ENCODE assay signal across 10 mouse cellular contexts in the genomic region with DNA sequence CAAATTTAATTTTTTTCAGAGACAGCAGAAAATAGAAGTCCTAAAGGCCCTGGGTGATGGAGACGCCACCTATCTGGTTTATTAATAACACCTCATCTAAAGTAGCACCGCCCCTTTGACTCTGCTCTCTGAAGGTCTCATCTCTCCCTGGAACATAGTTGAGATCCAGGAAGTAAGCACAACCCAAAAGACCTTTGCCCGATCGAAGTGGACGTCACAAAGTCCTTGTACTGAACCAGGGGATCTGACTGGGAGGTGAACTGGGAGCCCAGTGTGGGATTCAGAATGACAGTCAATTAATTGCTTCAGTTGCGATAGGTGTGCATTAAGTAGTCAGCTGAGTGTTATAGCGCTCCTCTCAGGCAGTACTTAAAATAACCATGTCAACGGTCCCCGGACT. TPM values are rescaled to one million over a fixed set of nuclear protein-coding genes. Genes with fewer than 3 reads are reported as not detected.
A peak's percentile ranks its signal among the peaks of the same experiment; 100 is the strongest.
DNase-seq lines count a peak whose midpoint lies in the region; ATAC-seq and TF ChIP-seq lines count a peak whose summit lies in the region.
"Had no signal": no experiment of that assay in that cellular context is flagged by ENCODE, and none has a peak within 500 bp of the region (broad histone marks: within the 10 kb centered on the region; RNA-seq: fewer than 3 reads in every experiment).

No protein-coding gene starts in this region.

- TF ChIP-seq EP300 in CH12.LX (IDR thresholded peaks at IDR 0.05; ENCODE audit: low read length), result no peak

- H3K9me3 ChIP-seq in heart, embryonic 10.5 days, result no peaks in the 10 kb centered on the region
- H3K9me3 ChIP-seq in CH12.LX (replicated peaks; ENCODE audit: low read length), result no peaks in the 10 kb centered on the region
- H3K9me3 ChIP-seq in intestine, embryonic 16.5 days (ENCODE audit: control insufficient read depth, low read length), result no peaks in the 10 kb centered on the region
- no peaks in the 10 kb centered on the region for H3K9me3 ChIP-seq in liver, embryonic 11.5 days (ENCODE audit: control insufficient read depth, low read length)

- peak overlapping the region; percentile 89; the same call in 1 of the 2 replicates for H3K9ac ChIP-seq in CH12.LX (ENCODE audit: insufficient read depth, low read depth)
- no peak overlapping the region for H3K9ac ChIP-seq in intestine, embryonic 16.5 days (ENCODE audit: low read depth, low read length)
- no peak overlapping the region for H3K9ac ChIP-seq in liver, embryonic 11.5 days (ENCODE audit: low read depth, low read length)

- no peak for TF ChIP-seq RAD21 in CH12.LX (IDR thresholded peaks at IDR 0.05; ENCODE audit: low read depth, low read length)

- H3K27ac ChIP-seq in heart, embryonic 10.5 days, result no peak overlapping the region
- no peak overlapping the region for H3K27ac ChIP-seq in CH12.LX (ENCODE audit: insufficient read depth, low read depth)
- no peak overlapping the region for H3K27ac ChIP-seq in intestine, embryonic 16.5 days (ENCODE audit: low read length)
- no peak overlapping the region for H3K27ac ChIP-seq in liver, embryonic 11.5 days (ENCODE audit: low read depth, low read length)

- WGBS in heart, embryonic 10.5 days, result 83% methylated on average over 9 of the region's 9 CpGs
- 70% methylated on average over 9 of the region's 9 CpGs for WGBS in intestine, embryonic 16.5 days
- WGBS in liver, embryonic 11.5 days, result 85% methylated on average over 9 of the region's 9 CpGs

- TF ChIP-seq POLR2A in CH12.LX (IDR thresholded peaks at IDR 0.05; ENCODE audit: low read depth, low read length), result no peak

- TF ChIP-seq CTCF in CH12.LX (conservative IDR thresholded peaks at IDR 0.05 in 1 of 2, IDR thresholded peaks at IDR 0.05 in 1 of 2; ENCODE audit: low read depth in 2 of 2, low read length in 2 of 2), result no peak

- in situ Hi-C loops in CH12.LX (cut with MboI; ENCODE audit: low pct_ligation_motif_present, low pct_unique_long_range_greater_than_20kb, low sequenced_read_pairs), result no loop called here

- peak; percentile 35 for ATAC-seq in intestine, embryonic 16.5 days
- no peak for ATAC-seq in liver, embryonic 11.5 days (replicated peaks; ENCODE audit: low FRiP score)

- no peaks in the 10 kb centered on the region for H3K27me3 ChIP-seq in heart, embryonic 10.5 days (ENCODE audit: insufficient read depth, poor library complexity, severe bottlenecking)
- H3K27me3 ChIP-seq in CH12.LX (replicated peaks), result no peaks in the 10 kb centered on the region
- no peaks in the 10 kb centered on the region for H3K27me3 ChIP-seq in intestine, embryonic 16.5 days (replicated peaks; ENCODE audit: control insufficient read depth, insufficient read depth, low read length)
- H3K27me3 ChIP-seq in liver, embryonic 11.5 days (replicated peaks; ENCODE audit: control insufficient read depth, insufficient read depth, low read length), result no peaks in the 10 kb centered on the region

- peaks cover 31% of the 10 kb centered on the region for H3K36me3 ChIP-seq in heart, embryonic 10.5 days
- H3K36me3 ChIP-seq in CH12.LX (replicated peaks in 1 of 2; ENCODE audit: control insufficient read depth in 1 of 2, insufficient read depth in 1 of 2, low read length in 1 of 2), result peaks cover 23 to 54% of the 10 kb centered on the region in 2 experiments
- H3K36me3 ChIP-seq in intestine, embryonic 16.5 days (ENCODE audit: control insufficient read depth, insufficient read depth, low read length), result peaks cover 11% of the 10 kb centered on the region
- H3K36me3 ChIP-seq in liver, embryonic 11.5 days (ENCODE audit: control insufficient read depth, insufficient read depth, low read length), result peaks cover 4% of the 10 kb centered on the region

- H3K4me2 ChIP-seq in CH12.LX (ENCODE audit: insufficient read depth, low read depth, poor library complexity, severe bottlenecking), result peak overlapping the region; percentile 77; the same call in 1 of the 2 replicates
- H3K4me2 ChIP-seq in intestine, embryonic 16.5 days (ENCODE audit: low read depth, low read length), result peak overlapping the region; percentile 51; the same call in 1 of the 2 replicates
- H3K4me2 ChIP-seq in liver, embryonic 11.5 days, result peak overlapping the region; percentile 75

- H3K79me2 ChIP-seq in CH12.LX (replicated peaks; ENCODE audit: control insufficient read depth, extremely low read depth, insufficient read depth, poor library complexity, severe bottlenecking), result peaks cover 73% of the 10 kb centered on the region

- H3K4me3 ChIP-seq in heart, embryonic 10.5 days, result peak overlapping the region; percentile 97
- peak overlapping the region in 1 of 3 experiments; percentile 95 for H3K4me3 ChIP-seq in CH12.LX (replicated peaks in 1 of 3; ENCODE audit: low read depth in 2 of 3, low read length in 2 of 3, poor library complexity in 1 of 3)
- peak overlapping the region; percentile 94 for H3K4me3 ChIP-seq in intestine, embryonic 16.5 days (ENCODE audit: low read length)
- peak overlapping the region; percentile 85; the same call in 1 of the 2 replicates for H3K4me3 ChIP-seq in liver, embryonic 11.5 days (ENCODE audit: low read depth, low read length)

- dilution Hi-C loops in CH12.LX (cut with MboI; ENCODE audit: extremely low pct_ligation_motif_present, extremely low pct_unique_long_range_greater_than_20kb, low sequenced_read_pairs), result no loop called here

- peaks cover 52% of the 10 kb centered on the region for H3K4me1 ChIP-seq in heart, embryonic 10.5 days
- peaks cover 17 to 39% of the 10 kb centered on the region in 2 experiments for H3K4me1 ChIP-seq in CH12.LX (ENCODE audit: control insufficient read depth in 1 of 2, insufficient read depth in 2 of 2)
- peaks cover 38% of the 10 kb centered on the region for H3K4me1 ChIP-seq in intestine, embryonic 16.5 days (ENCODE audit: control insufficient read depth, insufficient read depth, low read length)
- H3K4me1 ChIP-seq in liver, embryonic 11.5 days (replicated peaks; ENCODE audit: control insufficient read depth, insufficient read depth, low read length), result peaks cover 48% of the 10 kb centered on the region

- DNase-seq in heart, embryonic 10.5 days (ENCODE audit: low spot score), result no peak
- DNase-seq in heart, postnatal 4 days, result no peak
- no peak for DNase-seq in CH12.LX (ENCODE audit: extremely low read depth)
- no peak for DNase-seq in liver, embryonic 11.5 days (ENCODE audit: low spot score)
- no peak for DNase-seq in MN1 (ENCODE audit: low spot score)
- no peak for DNase-seq in cerebellum, adult 11 months
- DNase-seq in urinary bladder, postnatal 25 days (ENCODE audit: low spot score), result no peak
- DNase-seq: cerebellum, adult 9-11 months; thymus, adult 18-20 months had no signal

TF ChIP-seq in CH12.LX, 34 proteins besides CTCF, POLR2A, EP300 and RAD21:
- TF ChIP-seq POLR2AphosphoS2 (IDR thresholded peaks at IDR 0.05; ENCODE audit: low read depth, low read length) (no peak), JUN (IDR thresholded peaks at IDR 0.05; ENCODE audit: insufficient read depth, low read depth, low read length) (no peak), KAT2A (IDR thresholded peaks at IDR 0.05; ENCODE audit: insufficient replicate concordance, low read length) (no peak), TBP (conservative IDR thresholded peaks at IDR 0.05; ENCODE audit: low read depth, low read length) (no peak), RCOR1 (conservative IDR thresholded peaks at IDR 0.05; ENCODE audit: low read depth, low read length) (no peak)

RNA-seq across cellular contexts. Expression of a gene that starts 1.6 kb away (rescaled TPM):
- 269 and 275 TPM in 2 replicates for polyA plus RNA-seq in heart, embryonic 10.5 days (2016; fragmentation: Nextera tagmentation; extraction: Ambion mirVana)
- total RNA-seq in heart, postnatal 4 days (2021), result 100 to 1,000 TPM; 118 to 122 TPM
- total RNA-seq in CH12.LX (2012; rRNA removed) (77.7 and 91.7 TPM in 2 replicates), CH12.LX (2014; rRNA removed) (105 and 117 TPM in 2 replicates)
- polyA plus RNA-seq in CH12.LX (2012; ENCODE audit: insufficient read length, low read depth), result 53.2 and 75.7 TPM in 2 replicates
- 345 and 360 TPM in 2 replicates for polyA plus RNA-seq in intestine, embryonic 16.5 days (2015; fragmentation: Nextera tagmentation; extraction: Ambion mirVana)
- polyA plus RNA-seq in liver, embryonic 11.5 days (2014; fragmentation: Nextera tagmentation; extraction: Ambion mirVana), result 233 and 236 TPM in 2 replicates

RNA-seq across cellular contexts. Expression of a gene that starts 48.1 kb away (rescaled TPM):
- 0.51 and 0.55 TPM in 2 replicates for polyA plus RNA-seq in heart, embryonic 10.5 days (2016; fragmentation: Nextera tagmentation; extraction: Ambion mirVana)
- total RNA-seq in heart, postnatal 4 days (2021), result under 1 TPM in 1 of 2 experiments, not detected in 1; 0.07 TPM
- total RNA-seq in CH12.LX (2012; rRNA removed), result not detected in 2 replicates
- total RNA-seq in CH12.LX (2014; rRNA removed), result not detected in 2 replicates
- polyA plus RNA-seq in CH12.LX (2012; ENCODE audit: insufficient read length, low read depth), result not detected in 2 replicates
- polyA plus RNA-seq in intestine, embryonic 16.5 days (2015; fragmentation: Nextera tagmentation; extraction: Ambion mirVana), result 0.09 and 0.28 TPM in 2 replicates
- polyA plus RNA-seq in liver, embryonic 11.5 days (2014; fragmentation: Nextera tagmentation; extraction: Ambion mirVana), result 0.12 and 0.31 TPM in 2 replicates

RNA-seq across cellular contexts. Expression of a gene that starts 59.2 kb away (rescaled TPM):
- 11.9 and 13.9 TPM in 2 replicates for polyA plus RNA-seq in heart, embryonic 10.5 days (2016; fragmentation: Nextera tagmentation; extraction: Ambion mirVana)
- total RNA-seq in heart, postnatal 4 days (2021), result 1 to 10 TPM; 8.0 to 8.7 TPM
- 10.4 and 10.8 TPM in 2 replicates for total RNA-seq in CH12.LX (2012; rRNA removed)
- 11.9 and 12.1 TPM in 2 replicates for total RNA-seq in CH12.LX (2014; rRNA removed)
- 10.8 and 11.4 TPM in 2 replicates for polyA plus RNA-seq in CH12.LX (2012; ENCODE audit: insufficient read length, low read depth)
- polyA plus RNA-seq in intestine, embryonic 16.5 days (2015; fragmentation: Nextera tagmentation; extraction: Ambion mirVana), result 16.2 and 18.5 TPM in 2 replicates
- polyA plus RNA-seq in liver, embryonic 11.5 days (2014; fragmentation: Nextera tagmentation; extraction: Ambion mirVana), result 13.7 and 14.9 TPM in 2 replicates
